Mouse (Mus musculus): Measurements from ENCODE around the gene Cstad. TPM values are rescaled to one million over a fixed set of nuclear protein-coding genes. Genes with fewer than 3 reads are reported as not detected.
A peak's percentile ranks its signal among the peaks of the same experiment; 100 is the strongest.

Cstad gene
- total and polyA plus RNA-seq, 3 experiments: not detected

GRCm38 (mm10) chr2:30646833-30647232 lies 52.0 kb downstream of the Cstad start:
- no peaks in the 10 kb centered on the region for H3K9me3 ChIP-seq (replicated peaks; ENCODE audit: insufficient read depth, low read length)
- no peaks in the 10 kb centered on the region for H3K79me2 ChIP-seq (ENCODE audit: control insufficient read depth, insufficient read depth, low read length, poor library complexity)
- H3K4me1 ChIP-seq (ENCODE audit: control insufficient read depth in 1 of 2, insufficient read depth in 2 of 2, low read length in 2 of 2): no peaks in the 10 kb centered on the region
- H3K9ac ChIP-seq (ENCODE audit: control insufficient read depth, low read depth, low read length, poor library complexity, severe bottlenecking): no peak overlapping the region
- no peak overlapping the region for H3K27ac ChIP-seq (ENCODE audit: control insufficient read depth, low read depth, low read length)
- TF ChIP-seq NRF1 (IDR thresholded peaks at IDR 0.05; ENCODE audit: insufficient read depth, low read depth, low read length, poor library complexity, severe bottlenecking) (no peak), GATA1 (IDR thresholded peaks at IDR 0.05; ENCODE audit: low read depth, low read length) (no peak), ZMIZ1 (IDR thresholded peaks at IDR 0.05; ENCODE audit: low read depth, low read length) (no peak)
- no peak overlapping the region for H3K4me3 ChIP-seq (ENCODE audit: control insufficient read depth in 1 of 2, insufficient read depth in 1 of 2, low read depth in 2 of 2, low read length in 2 of 2)
- peak; percentile 40 for DNase-seq (ENCODE audit: low read depth, low spot score)
- no peaks in the 10 kb centered on the region for H3K36me3 ChIP-seq (ENCODE audit: control insufficient read depth in 1 of 2, insufficient read depth in 2 of 2, low read length in 2 of 2)
- no peaks in the 10 kb centered on the region; a peak in 1 of 4 replicates for H3K27me3 ChIP-seq (ENCODE audit: control insufficient read depth in 1 of 2, insufficient read depth in 2 of 2, low read length in 2 of 2)

- TF ChIP-seq SMC3 (IDR thresholded peaks at IDR 0.05; ENCODE audit: low read depth, low read length): no peak
- no peak for TF ChIP-seq NELFE (IDR thresholded peaks at IDR 0.05; ENCODE audit: low read depth, low read length)
- no peak for TF ChIP-seq NRF1 (IDR thresholded peaks at IDR 0.05; ENCODE audit: insufficient read depth, low read depth, low read length, poor library complexity, severe bottlenecking)
- no peak for TF ChIP-seq ETS1 (IDR thresholded peaks at IDR 0.05; ENCODE audit: low read depth, low read length)
- no peak for TF ChIP-seq POLR2A (IDR thresholded peaks at IDR 0.05; ENCODE audit: control insufficient read depth in 1 of 2, insufficient read depth in 1 of 2, low read depth in 1 of 2, low read length in 2 of 2, poor library complexity in 1 of 2)
- no peak for TF ChIP-seq UBTF (IDR thresholded peaks at IDR 0.05; ENCODE audit: borderline replicate concordance, insufficient read depth, low read depth, low read length)
- TF ChIP-seq ZMIZ1 (IDR thresholded peaks at IDR 0.05; ENCODE audit: low read depth, low read length): no peak
- no peak for TF ChIP-seq HCFC1 (IDR thresholded peaks at IDR 0.05; ENCODE audit: low read depth, low read length)
- no peak for TF ChIP-seq ZC3H11A (IDR thresholded peaks at IDR 0.05; ENCODE audit: low read depth, low read length)
- TF ChIP-seq MXI1 (IDR thresholded peaks at IDR 0.05; ENCODE audit: low read depth, low read length): no peak
- no peak for TF ChIP-seq RAD21 (IDR thresholded peaks at IDR 0.05; ENCODE audit: low read depth, low read length)
- TF ChIP-seq TBP (IDR thresholded peaks at IDR 0.05; ENCODE audit: low read depth, low read length): no peak
- TF ChIP-seq MAFK (IDR thresholded peaks at IDR 0.05; ENCODE audit: borderline replicate concordance, low read depth, low read length): no peak
- no peak for TF ChIP-seq EP300 (IDR thresholded peaks at IDR 0.05; ENCODE audit: low read depth in 1 of 2, low read length in 2 of 2)
- TF ChIP-seq ZKSCAN1 (IDR thresholded peaks at IDR 0.05; ENCODE audit: low read depth, low read length): no peak
- no peak for TF ChIP-seq MEF2A (IDR thresholded peaks at IDR 0.05; ENCODE audit: extremely low read depth, insufficient replicate concordance, low read depth, low read length, poor library complexity, severe bottlenecking)
- TF ChIP-seq ELF1 (IDR thresholded peaks at IDR 0.05; ENCODE audit: low read depth, low read length): no peak
- TF ChIP-seq MAX (IDR thresholded peaks at IDR 0.05; ENCODE audit: low read length): no peak
- no peak for TF ChIP-seq BHLHE40 (IDR thresholded peaks at IDR 0.05; ENCODE audit: borderline replicate concordance, low read depth, low read length)
- Histone ChIP-seq H3K4me1 (ENCODE audit: control insufficient read depth in 1 of 2, insufficient read depth in 2 of 2, low read length in 2 of 2) (no peaks in the 10 kb centered on the region), H3K36me3 (ENCODE audit: control insufficient read depth in 1 of 2, insufficient read depth in 2 of 2, low read length in 2 of 2) (no peaks in the 10 kb centered on the region), H3K27ac (ENCODE audit: control insufficient read depth, low read depth, low read length) (no peak overlapping the region), H3K9ac (ENCODE audit: control insufficient read depth, low read depth, low read length, poor library complexity, severe bottlenecking) (no peak overlapping the region), H3K79me2 (ENCODE audit: control insufficient read depth, insufficient read depth, low read length, poor library complexity) (no peaks in the 10 kb centered on the region), H3K4me3 (ENCODE audit: control insufficient read depth in 1 of 2, insufficient read depth in 1 of 2, low read depth in 2 of 2, low read length in 2 of 2) (no peak overlapping the region), H3K9me3 (replicated peaks; ENCODE audit: insufficient read depth, low read length) (no peaks in the 10 kb centered on the region), H3K27me3 (ENCODE audit: control insufficient read depth in 1 of 2, insufficient read depth in 2 of 2, low read length in 2 of 2) (no peaks in the 10 kb centered on the region; a peak in 1 of 4 replicates)
- peak; percentile 17 for DNase-seq (ENCODE audit: low read depth, low spot score)
These were observed 52.6 kb downstream of the Cstad start for GRCm38 (mm10) chr2:30647303-30647881.

Data from MEL (cell line).